Mouse (Mus musculus) forebrain, embryonic 16.5 days (tissue): ENCODE results near the gene Amigo2. TPM values are rescaled to one million over a fixed set of nuclear protein-coding genes. Genes with fewer than 3 reads are reported as not detected.

Experiments used
- ATAC-seq: fragments of 200-750 bp; cut with Nextera tagmentation; 2 replicates; pipeline ENCODE4 v1.8.0; 2017; ENCODE audit warnings: mild to moderate bottlenecking, moderate library complexity
- H3K27ac ChIP-seq: fragments of 300-500 bp; sonication (generic); 2 replicates; pipeline ENCODE4 v1.5.1; 2014; ENCODE audit warnings: low read length, control low read depth
- H3K27me3 ChIP-seq: fragments of 300-500 bp; sonication (generic); replicated peaks from 2 replicates; pipeline ENCODE4 v1.6.1; 2014; ENCODE audit warnings: low read length; ENCODE audit not compliant: control insufficient read depth, insufficient read depth
- H3K36me3 ChIP-seq: fragments of 300-500 bp; sonication (generic); 2 replicates; pipeline ENCODE4 v1.6.1; 2014; ENCODE audit not compliant: control insufficient read depth, insufficient read depth
- H3K4me1 ChIP-seq: fragments of 300-500 bp; sonication (generic); replicated peaks from 2 replicates; pipeline ENCODE4 v1.6.1; 2014; ENCODE audit warnings: low read length; ENCODE audit not compliant: control insufficient read depth, insufficient read depth
- H3K4me2 ChIP-seq: fragments of 300-500 bp; sonication (generic); 2 replicates; pipeline ENCODE4 v1.6.1; 2014; ENCODE audit warnings: mild to moderate bottlenecking, low read length, control low read depth
- H3K4me3 ChIP-seq: fragments of 300-500 bp; sonication (generic); replicated peaks from 2 replicates; pipeline ENCODE4 v1.5.1; 2014; ENCODE audit warnings: mild to moderate bottlenecking, low read length, control low read depth
- H3K9ac ChIP-seq: fragments of 300-500 bp; sonication (generic); replicated peaks from 2 replicates; pipeline ENCODE4 v1.6.1; 2014; ENCODE audit warnings: low read depth, low read length, control low read depth
- H3K9me3 ChIP-seq: fragments of 300-500 bp; sonication (generic); 2 replicates; pipeline ENCODE4 v1.6.1; 2016; ENCODE audit warnings: low read length; ENCODE audit not compliant: control insufficient read depth
- WGBS: fragments of 180-500 bp; shearing (Covaris S2); extraction: QIAGEN DNeasy Blood & Tissue Kit; methylation state at CpG from one replicate; pipeline ENCODE4 v1.1.7; 2014; 5-methylcytosine and 5-hydroxymethylcytosine counted together
- polyA plus RNA-seq: library from polyadenylated mRNA; unstranded; fragments of >200 nt; fragmentation: Nextera tagmentation; extraction: Ambion mirVana; gene quantifications from 2 replicates; pipeline ENCODE4 v1.2.1, GENCODE M21; 2015

The Amigo2 gene
- polyA plus RNA-seq, 1 experiment from 2014 or later, result 7.0 TPM

- Histone ChIP-seq H3K27ac (no peak overlapping the region), H3K4me2 (no peak overlapping the region), H3K4me1 (peaks cover 11% of the 10 kb centered on the region), H3K36me3 (no peaks in the 10 kb centered on the region), H3K27me3 (no peaks in the 10 kb centered on the region), H3K9me3 (no peaks in the 10 kb centered on the region), H3K4me3 (no peak overlapping the region), H3K9ac (no peak overlapping the region)
- ATAC-seq, result no peak
- WGBS, result 57% methylated on average over 3 of the region's 3 CpGs
These were observed 25.7 kb upstream of the Amigo2 start for GRCm38 (mm10) chr15:97272831-97273230.

GRCm38 (mm10) chr15:97271985-97272697, 25.1 kb upstream of the Amigo2 start:
- Histone ChIP-seq H3K27me3 (no peaks in the 10 kb centered on the region), H3K27ac (no peak overlapping the region), H3K36me3 (no peaks in the 10 kb centered on the region), H3K4me2 (no peak overlapping the region), H3K4me1 (peaks cover 10% of the 10 kb centered on the region), H3K9me3 (no peaks in the 10 kb centered on the region), H3K4me3 (no peak overlapping the region), H3K9ac (no peak overlapping the region)
- ATAC-seq, result no peak
- 52% methylated on average over 7 of the region's 7 CpGs for WGBS

- Histone ChIP-seq H3K27me3 (no peaks in the 10 kb centered on the region), H3K27ac (no peak overlapping the region), H3K9ac (no peak overlapping the region), H3K36me3 (no peaks in the 10 kb centered on the region), H3K4me2 (no peak overlapping the region), H3K4me3 (no peak overlapping the region), H3K4me1 (no peaks in the 10 kb centered on the region), H3K9me3 (no peaks in the 10 kb centered on the region)
- WGBS, result 82% methylated on average over 8 of the region's 8 CpGs
- ATAC-seq, result no peak
These were observed 20.1 kb upstream of the Amigo2 start for GRCm38 (mm10) chr15:97267094-97267695.

GRCm38 (mm10) chr15:97266236-97266845, 19.3 kb upstream of the Amigo2 start:
- H3K27ac ChIP-seq, result no peak overlapping the region
- H3K4me3 ChIP-seq, result no peak overlapping the region
- ATAC-seq, result no peak
- 86% methylated on average over 14 of the region's 14 CpGs for whole genome bisulfite sequencing
- H3K36me3 ChIP-seq, result no peaks in the 10 kb centered on the region
- no peak overlapping the region for H3K9ac ChIP-seq
- no peak overlapping the region for H3K4me2 ChIP-seq
- no peaks in the 10 kb centered on the region for H3K27me3 ChIP-seq
- no peaks in the 10 kb centered on the region for H3K9me3 ChIP-seq
- H3K4me1 ChIP-seq, result no peaks in the 10 kb centered on the region

GRCm38 (mm10) chr15:97262251-97262650, 15.2 kb upstream of the Amigo2 start:
- Histone ChIP-seq H3K4me2 (no peak overlapping the region), H3K4me3 (no peak overlapping the region), H3K4me1 (peaks cover 3% of the 10 kb centered on the region; the same call in 1 of the 2 replicates), H3K36me3 (no peaks in the 10 kb centered on the region), H3K27ac (no peak overlapping the region), H3K27me3 (no peaks in the 10 kb centered on the region), H3K9me3 (no peaks in the 10 kb centered on the region), H3K9ac (no peak overlapping the region)
- no peak for ATAC-seq
- 84% methylated on average over 9 of the region's 9 CpGs for WGBS

DNA sequence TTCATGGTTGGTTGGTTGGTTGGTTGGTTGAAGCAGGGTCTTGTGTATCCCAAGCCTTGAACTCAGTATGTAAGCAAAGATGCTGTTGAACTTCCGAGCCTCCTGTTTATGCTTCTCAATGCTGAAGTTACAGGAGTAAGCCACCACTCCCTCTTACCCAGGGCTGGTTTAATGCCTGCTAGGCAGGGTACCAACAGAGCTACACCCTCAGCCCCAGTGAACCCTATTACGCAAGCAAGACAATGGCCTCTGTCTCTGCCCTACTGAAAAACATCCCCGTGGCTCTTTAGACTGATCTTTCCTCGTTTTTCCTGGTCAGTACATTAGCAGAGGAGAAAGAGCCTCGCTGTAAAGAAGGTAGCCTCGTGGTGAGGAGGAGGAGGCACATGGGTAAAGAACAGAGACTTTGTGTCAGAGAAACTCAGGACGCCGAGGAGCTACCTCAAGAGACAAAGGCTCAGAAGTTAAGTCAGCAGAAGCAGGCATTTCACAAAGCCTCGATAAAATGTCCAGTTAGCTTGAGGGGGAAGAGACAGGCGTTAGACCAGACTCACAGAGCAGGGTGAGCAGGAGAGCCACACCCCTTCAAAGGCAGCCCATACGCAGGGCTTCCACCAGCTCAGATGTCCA, 13.0 kb upstream of the Amigo2 start:
- 67% methylated on average over 11 of the region's 11 CpGs for WGBS

GRCm38 (mm10) chr15:97259300-97259699, 12.2 kb upstream of the Amigo2 start:
- Histone ChIP-seq H3K4me2 (no peak overlapping the region), H3K4me3 (no peak overlapping the region), H3K9ac (no peak overlapping the region), H3K36me3 (no peaks in the 10 kb centered on the region), H3K27me3 (no peaks in the 10 kb centered on the region), H3K9me3 (no peaks in the 10 kb centered on the region), H3K4me1 (peaks cover 3% of the 10 kb centered on the region; the same call in 1 of the 2 replicates), H3K27ac (no peak overlapping the region)
- 52% methylated on average over 8 of the region's 8 CpGs for WGBS
- 0 out of 2 replicates have a peak, but pooled peaks have one; percentile 15 for ATAC-seq

More for the DNA sequence above, 13.0 kb upstream of the Amigo2 start:
- Histone ChIP-seq H3K4me3 (no peak overlapping the region), H3K27ac (no peak overlapping the region), H3K9me3 (no peaks in the 10 kb centered on the region), H3K27me3 (no peaks in the 10 kb centered on the region), H3K36me3 (no peaks in the 10 kb centered on the region), H3K4me2 (no peak overlapping the region), H3K4me1 (peaks cover 3% of the 10 kb centered on the region; the same call in 1 of the 2 replicates), H3K9ac (no peak overlapping the region)
- ATAC-seq, result no peak

- H3K9ac ChIP-seq, result no peak overlapping the region
- no peak overlapping the region for H3K4me2 ChIP-seq
- H3K9me3 ChIP-seq, result no peaks in the 10 kb centered on the region
- H3K27me3 ChIP-seq, result no peaks in the 10 kb centered on the region
- H3K4me1 ChIP-seq, result peaks cover 3% of the 10 kb centered on the region; the same call in 1 of the 2 replicates
- no peak overlapping the region for H3K27ac ChIP-seq
- no peak for ATAC-seq
- H3K36me3 ChIP-seq, result no peaks in the 10 kb centered on the region
- H3K4me3 ChIP-seq, result no peak overlapping the region
- 79% methylated on average over 17 of the region's 17 CpGs for WGBS
These were observed 11.6 kb upstream of the Amigo2 start for GRCm38 (mm10) chr15:97258483-97259230.
